Mouse (Mus musculus): ENCODE measurements around the gene Caln1. TPM values are rescaled to one million over a fixed set of nuclear protein-coding genes. Genes with fewer than 3 reads are reported as not detected.
A peak's percentile ranks its signal among the peaks of the same experiment; 100 is the strongest.

Caln1 gene
- polyA plus RNA-seq, 1 experiment, result 6.9 TPM

DNA sequence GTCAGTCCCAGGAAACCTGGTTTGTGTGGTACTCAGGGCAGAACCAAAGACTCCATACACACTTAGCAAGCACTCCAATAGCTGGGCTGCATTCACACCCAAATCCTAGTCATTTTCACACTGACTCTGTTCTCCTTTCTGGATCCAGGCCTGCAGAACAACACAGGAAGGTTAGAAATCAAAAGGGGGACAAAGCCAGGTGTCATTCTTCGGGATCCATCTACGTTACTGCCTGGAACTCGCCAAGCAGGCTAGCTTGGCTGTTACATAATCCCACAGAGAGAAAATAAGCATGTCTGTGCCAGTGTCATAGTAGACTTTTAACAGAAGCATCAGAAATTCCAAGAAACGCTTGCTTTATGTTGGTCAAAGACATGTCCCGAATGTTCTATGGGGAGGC is 446.1 kb downstream of the Caln1 start:
- DNase-seq (ENCODE audit: low read depth), result no peak
- TF ChIP-seq CTCF (IDR thresholded peaks at IDR 0.05; ENCODE audit: borderline replicate concordance, extremely low read depth, insufficient read depth, insufficient read length), result no peak
- no peak for TF ChIP-seq POLR2A (IDR thresholded peaks at IDR 0.05; ENCODE audit: borderline replicate concordance, extremely low read depth, insufficient read depth, insufficient read length, poor library complexity, severe bottlenecking)

DNA sequence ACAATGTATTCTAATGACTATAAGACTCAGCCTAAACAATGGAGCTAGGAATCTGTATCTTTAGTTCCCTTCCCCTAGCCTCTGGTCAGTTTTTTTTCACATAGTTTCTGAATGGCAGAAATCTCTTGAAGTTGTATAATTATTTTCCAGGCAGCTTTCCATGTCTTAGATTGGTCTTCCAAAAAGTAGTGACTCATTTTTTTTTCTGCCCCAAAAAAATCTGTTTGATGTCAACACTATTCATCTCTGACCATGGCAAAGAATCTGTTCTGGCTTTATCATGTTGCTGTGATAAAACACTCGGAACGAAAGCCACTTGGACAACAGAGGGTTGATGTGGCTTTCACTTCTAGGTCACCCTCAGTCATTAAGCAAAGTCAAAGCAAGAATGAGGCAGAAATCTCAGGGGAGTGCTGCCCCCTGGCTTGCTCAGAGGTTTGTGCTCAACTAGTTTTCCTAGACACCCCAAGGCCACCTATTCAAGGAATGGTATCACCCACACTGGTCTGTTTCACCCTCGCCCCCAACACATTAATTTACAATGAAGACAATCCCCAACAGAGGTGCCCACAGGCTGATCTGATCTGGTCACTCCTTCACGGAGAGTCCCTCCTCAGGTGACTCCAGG is 450.9 kb downstream of the Caln1 start:
- no peak for DNase-seq (ENCODE audit: low read depth)
- TF ChIP-seq CTCF (IDR thresholded peaks at IDR 0.05; ENCODE audit: borderline replicate concordance, extremely low read depth, insufficient read depth, insufficient read length) (no peak), POLR2A (IDR thresholded peaks at IDR 0.05; ENCODE audit: borderline replicate concordance, extremely low read depth, insufficient read depth, insufficient read length, poor library complexity, severe bottlenecking) (no peak)

DNA sequence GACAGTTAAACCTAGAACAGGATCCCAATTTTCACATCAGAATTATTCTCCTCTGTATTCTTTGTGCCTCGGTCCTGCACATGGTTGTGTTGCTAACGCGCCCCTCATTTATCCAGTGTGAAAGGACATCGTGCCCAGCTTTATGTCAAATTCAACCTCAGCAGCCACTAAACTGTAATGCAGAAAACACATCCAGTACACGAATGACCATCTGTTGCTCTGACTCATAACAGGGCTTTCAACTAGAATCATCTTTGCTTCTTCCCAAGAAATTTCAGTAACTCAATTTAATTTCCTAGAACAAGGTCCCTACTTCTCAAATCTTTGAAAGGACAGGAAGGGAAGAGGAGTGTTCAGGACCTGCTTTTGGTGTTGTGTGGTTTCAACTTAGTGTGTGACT is 451.4 kb downstream of the Caln1 start:
- no peak for DNase-seq (ENCODE audit: low read depth)
- TF ChIP-seq CTCF (IDR thresholded peaks at IDR 0.05; ENCODE audit: borderline replicate concordance, extremely low read depth, insufficient read depth, insufficient read length) (no peak), POLR2A (IDR thresholded peaks at IDR 0.05; ENCODE audit: borderline replicate concordance, extremely low read depth, insufficient read depth, insufficient read length, poor library complexity, severe bottlenecking) (no peak)

DNA sequence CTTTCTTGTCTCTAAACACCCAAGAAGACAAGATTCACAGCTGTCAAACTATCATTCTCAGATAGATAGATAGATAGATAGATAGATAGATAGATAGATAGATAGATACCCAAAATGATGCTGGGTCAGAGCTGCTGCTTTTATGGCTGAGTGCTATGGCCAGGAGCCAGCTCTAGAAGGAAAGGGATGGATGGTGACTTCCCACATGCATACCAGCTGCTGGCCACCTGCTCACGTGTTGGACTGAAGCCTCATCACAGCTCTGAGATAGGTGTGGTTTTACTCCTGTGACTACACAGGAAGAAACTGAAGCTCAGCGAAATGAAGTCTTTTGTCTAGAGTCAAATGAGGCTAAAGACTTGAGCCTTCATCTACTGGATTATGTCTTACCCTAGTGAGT is 456.5 kb downstream of the Caln1 start:
- no peak for DNase-seq (ENCODE audit: low read depth)
- TF ChIP-seq POLR2A (IDR thresholded peaks at IDR 0.05; ENCODE audit: borderline replicate concordance, extremely low read depth, insufficient read depth, insufficient read length, poor library complexity, severe bottlenecking), result no peak
- no peak for TF ChIP-seq CTCF (IDR thresholded peaks at IDR 0.05; ENCODE audit: borderline replicate concordance, extremely low read depth, insufficient read depth, insufficient read length)

DNA sequence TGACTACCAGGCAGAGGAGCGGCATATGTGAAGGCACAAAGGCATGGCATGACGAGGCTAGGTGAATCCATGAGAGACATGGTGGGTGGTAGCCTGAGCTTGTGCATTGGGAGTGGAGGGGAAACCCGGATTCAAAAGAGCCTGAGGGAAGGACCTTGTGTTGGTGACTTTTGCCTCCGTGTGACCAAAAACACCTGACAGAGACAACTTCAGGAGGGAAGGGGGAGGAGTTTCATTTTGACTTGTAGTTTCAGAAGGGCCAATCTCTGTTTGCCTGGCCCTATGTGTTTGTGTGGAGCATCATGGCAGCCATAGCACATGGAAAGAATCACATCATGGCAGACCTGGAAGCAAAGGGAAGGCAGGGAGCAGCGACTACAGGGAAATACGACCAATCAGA is 479.3 kb downstream of the Caln1 start:
- DNase-seq (ENCODE audit: low read depth), result no peak
- TF ChIP-seq POLR2A (IDR thresholded peaks at IDR 0.05; ENCODE audit: borderline replicate concordance, extremely low read depth, insufficient read depth, insufficient read length, poor library complexity, severe bottlenecking), result no peak
- TF ChIP-seq CTCF (IDR thresholded peaks at IDR 0.05; ENCODE audit: borderline replicate concordance, extremely low read depth, insufficient read depth, insufficient read length), result no peak

DNA sequence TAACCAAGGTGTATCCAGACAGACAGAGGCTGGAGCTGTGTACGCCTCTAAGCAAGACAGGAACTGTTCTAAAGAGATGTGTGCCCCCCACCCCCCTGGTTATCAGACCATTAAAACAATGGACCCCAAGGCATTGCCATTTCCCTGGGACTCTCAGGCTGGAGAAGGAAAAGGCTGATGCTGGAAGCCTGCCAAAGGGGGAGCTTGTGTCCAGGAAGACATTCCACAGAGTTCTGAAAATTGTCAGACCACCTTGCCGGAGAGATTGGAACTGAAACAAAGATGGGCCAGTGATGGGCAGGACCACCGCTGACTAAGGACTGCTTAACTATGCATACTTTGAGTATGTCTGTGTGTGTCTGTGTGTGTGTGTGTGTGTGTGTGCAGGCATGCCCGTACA is 480.4 kb downstream of the Caln1 start:
- TF ChIP-seq CTCF (IDR thresholded peaks at IDR 0.05; ENCODE audit: borderline replicate concordance, extremely low read depth, insufficient read depth, insufficient read length) (no peak), POLR2A (IDR thresholded peaks at IDR 0.05; ENCODE audit: borderline replicate concordance, extremely low read depth, insufficient read depth, insufficient read length, poor library complexity, severe bottlenecking) (no peak)
- no peak for DNase-seq (ENCODE audit: low read depth)

DNA sequence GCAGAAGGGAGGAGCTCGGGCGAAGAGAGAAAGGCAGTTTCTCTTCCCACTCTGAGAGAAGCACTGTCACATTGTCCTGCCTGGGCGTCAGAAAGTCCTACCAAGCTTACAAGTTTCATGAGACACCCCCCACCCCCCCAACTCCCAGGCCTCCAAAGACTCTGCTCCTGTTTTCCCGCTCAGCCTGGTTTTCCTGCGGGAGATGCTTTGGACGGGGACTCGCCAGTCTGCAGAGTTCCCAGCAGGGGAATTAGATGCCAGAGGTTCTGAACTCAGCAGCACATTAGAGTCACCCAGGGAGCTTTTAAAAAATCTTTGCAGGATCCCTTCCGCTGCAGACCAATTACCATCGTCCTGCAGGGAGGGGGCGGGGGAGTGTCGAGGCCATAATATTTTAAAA is 482.9 kb downstream of the Caln1 start:
- DNase-seq (ENCODE audit: low read depth), result peak; percentile 19
- TF ChIP-seq POLR2A (IDR thresholded peaks at IDR 0.05; ENCODE audit: borderline replicate concordance, extremely low read depth, insufficient read depth, insufficient read length, poor library complexity, severe bottlenecking), result no peak
- TF ChIP-seq CTCF (IDR thresholded peaks at IDR 0.05; ENCODE audit: borderline replicate concordance, extremely low read depth, insufficient read depth, insufficient read length), result no peak

DNA sequence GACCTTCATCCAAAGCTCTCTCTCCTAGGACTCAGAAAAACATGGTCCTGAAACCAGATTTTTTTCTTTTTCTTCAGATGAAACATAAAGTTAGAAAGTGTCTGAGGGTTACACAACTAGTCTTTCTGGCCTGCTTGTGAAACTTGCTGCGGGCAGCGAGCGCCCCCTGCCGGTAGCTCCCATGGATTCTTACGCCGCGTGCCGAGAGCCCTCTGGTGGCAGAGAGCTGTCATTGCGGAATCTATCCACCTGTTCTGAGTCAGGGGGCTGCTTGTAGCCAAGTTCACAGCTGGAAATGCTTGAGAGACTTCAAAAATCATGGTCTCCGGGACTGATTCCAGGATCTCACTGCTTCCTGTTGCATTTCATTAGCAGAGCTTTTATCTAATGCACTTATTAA is 484.1 kb downstream of the Caln1 start:
- TF ChIP-seq POLR2A (IDR thresholded peaks at IDR 0.05; ENCODE audit: borderline replicate concordance, extremely low read depth, insufficient read depth, insufficient read length, poor library complexity, severe bottlenecking) (no peak), CTCF (IDR thresholded peaks at IDR 0.05; ENCODE audit: borderline replicate concordance, extremely low read depth, insufficient read depth, insufficient read length) (peak; percentile 100)
- peak; percentile 95 for DNase-seq (ENCODE audit: low read depth)

DNA sequence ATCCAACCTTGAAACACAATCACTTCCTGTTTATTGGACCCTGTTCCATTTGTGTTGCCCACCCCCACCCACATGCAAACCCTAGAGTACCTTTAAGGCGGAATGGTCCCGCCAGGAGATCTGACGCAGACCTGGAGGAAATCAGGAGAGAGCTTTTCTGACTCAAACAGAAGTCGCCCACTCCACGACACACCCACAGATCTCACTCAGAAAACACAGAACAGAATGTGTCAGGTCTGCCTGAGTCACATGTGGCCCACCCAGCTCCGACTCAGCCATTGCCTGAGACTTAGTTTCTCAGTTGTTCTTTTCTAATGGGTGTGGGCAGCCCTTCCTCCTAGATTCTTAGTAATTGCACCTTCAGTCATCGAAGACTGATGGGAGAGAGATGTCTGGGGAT is 485.2 kb downstream of the Caln1 start:
- TF ChIP-seq POLR2A (IDR thresholded peaks at IDR 0.05; ENCODE audit: borderline replicate concordance, extremely low read depth, insufficient read depth, insufficient read length, poor library complexity, severe bottlenecking) (no peak), CTCF (IDR thresholded peaks at IDR 0.05; ENCODE audit: borderline replicate concordance, extremely low read depth, insufficient read depth, insufficient read length) (no peak)
- DNase-seq (ENCODE audit: low read depth), result no peak

DNA sequence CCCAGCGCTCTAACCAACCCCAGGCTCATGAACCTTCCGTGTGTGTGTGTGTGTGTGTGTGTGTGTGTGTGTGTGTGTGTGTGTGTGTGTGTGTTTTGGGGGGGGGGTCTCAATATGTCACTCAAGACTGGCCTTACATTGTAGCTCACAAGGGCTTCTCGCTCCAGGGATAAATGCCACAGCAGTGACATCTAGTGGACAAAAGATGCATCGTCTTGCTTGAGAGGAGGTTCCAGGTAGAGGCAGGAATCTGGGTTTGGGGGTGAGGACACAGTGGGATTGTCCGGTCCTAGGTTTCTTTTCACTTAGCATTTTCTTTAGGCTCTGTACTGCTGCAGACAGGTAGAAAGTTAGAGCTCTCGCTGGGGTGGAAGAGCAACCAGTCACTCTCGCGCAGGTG is 488.9 kb downstream of the Caln1 start:
- TF ChIP-seq CTCF (IDR thresholded peaks at IDR 0.05; ENCODE audit: borderline replicate concordance, extremely low read depth, insufficient read depth, insufficient read length) (peak; percentile 89), POLR2A (IDR thresholded peaks at IDR 0.05; ENCODE audit: borderline replicate concordance, extremely low read depth, insufficient read depth, insufficient read length, poor library complexity, severe bottlenecking) (no peak)
- peak; percentile 73 for DNase-seq (ENCODE audit: low read depth)

DNA sequence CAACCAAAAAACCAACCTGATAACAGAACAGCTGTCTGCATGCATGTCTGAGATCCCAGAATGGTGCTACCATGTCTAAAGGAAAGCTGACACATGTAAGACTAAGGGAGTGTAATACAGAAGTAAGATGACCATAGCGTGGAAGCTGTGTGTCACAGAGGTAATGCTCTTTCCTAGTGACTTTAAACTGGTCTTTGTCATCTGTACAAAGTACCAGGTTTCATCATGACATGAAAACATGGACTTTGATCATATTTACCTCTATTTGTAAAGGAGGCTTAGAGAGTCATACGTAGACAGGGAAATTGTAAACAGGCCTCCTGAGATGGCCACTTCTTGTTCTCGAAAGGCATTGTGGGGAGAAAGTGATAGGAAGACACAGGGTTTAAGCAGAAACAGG is 489.5 kb downstream of the Caln1 start:
- no peak for TF ChIP-seq CTCF (IDR thresholded peaks at IDR 0.05; ENCODE audit: borderline replicate concordance, extremely low read depth, insufficient read depth, insufficient read length)
- TF ChIP-seq POLR2A (IDR thresholded peaks at IDR 0.05; ENCODE audit: borderline replicate concordance, extremely low read depth, insufficient read depth, insufficient read length, poor library complexity, severe bottlenecking), result no peak
- no peak for DNase-seq (ENCODE audit: low read depth)

DNA sequence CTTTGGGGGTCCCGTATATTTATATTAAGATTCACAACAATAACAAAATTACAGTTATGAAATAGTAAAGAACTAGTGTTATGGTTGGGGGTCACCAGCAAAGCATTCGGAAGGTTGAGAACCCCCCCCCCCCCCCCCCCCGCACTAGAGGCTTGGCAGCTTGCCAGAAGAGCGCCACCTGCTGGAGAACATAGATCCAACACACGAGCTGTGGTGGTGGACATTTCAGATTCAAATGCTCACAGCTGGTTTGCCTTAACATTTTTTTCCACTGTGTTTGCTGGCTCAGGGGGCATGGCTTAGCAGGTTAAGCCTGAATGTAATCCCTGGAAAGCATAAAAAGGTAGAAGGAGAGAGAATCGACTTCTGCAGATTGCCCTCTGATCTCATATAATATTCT is 490.5 kb downstream of the Caln1 start:
- no peak for DNase-seq (ENCODE audit: low read depth)
- TF ChIP-seq CTCF (IDR thresholded peaks at IDR 0.05; ENCODE audit: borderline replicate concordance, extremely low read depth, insufficient read depth, insufficient read length) (0 out of 2 replicates have a peak, but pooled peaks have one; percentile 34), POLR2A (IDR thresholded peaks at IDR 0.05; ENCODE audit: borderline replicate concordance, extremely low read depth, insufficient read depth, insufficient read length, poor library complexity, severe bottlenecking) (no peak)
